7 mouse cellular contexts compared by ENCODE assay signal in the genomic region with DNA sequence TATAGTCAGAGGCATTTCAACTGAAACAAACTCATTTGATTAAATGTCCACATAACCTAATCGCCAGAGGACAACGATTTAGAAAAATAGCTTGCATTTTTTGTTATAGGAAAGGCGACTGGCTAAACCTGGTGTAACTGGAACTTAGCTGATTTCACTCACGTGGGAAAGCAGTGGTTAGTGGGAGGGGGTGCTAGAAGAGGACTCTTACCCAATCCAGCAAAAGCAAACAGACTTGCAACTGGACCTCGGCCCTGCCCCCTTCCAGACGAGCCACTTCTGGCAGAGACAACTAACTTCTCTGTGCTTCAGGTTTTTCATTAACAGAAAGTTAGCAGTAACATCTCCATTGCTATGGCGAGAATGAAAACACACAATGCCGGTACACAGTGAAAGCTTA. TPM values are rescaled to one million over a fixed set of nuclear protein-coding genes. Genes with fewer than 3 reads are reported as not detected.
DNase-seq lines count a peak whose midpoint lies in the region; ATAC-seq and TF ChIP-seq lines count a peak whose summit lies in the region.

No protein-coding gene starts in this region.

- H3K4me2 ChIP-seq in hindbrain, embryonic 14.5 days (replicated peaks), result peak overlapping the region; percentile 74
- peak overlapping the region; percentile 73 for H3K4me2 ChIP-seq in neural tube, embryonic 12.5 days (replicated peaks)

- peak overlapping the region; percentile 99 for H3K4me3 ChIP-seq in E14TG2a.4 (replicated peaks; ENCODE audit: low read length)
- peak overlapping the region; percentile 98 for H3K4me3 ChIP-seq in hindbrain, embryonic 14.5 days (replicated peaks; ENCODE audit: low read length)
- peak overlapping the region; percentile 95 for H3K4me3 ChIP-seq in liver, adult 2 months (ENCODE audit: insufficient read depth, low read depth, low read length)
- H3K4me3 ChIP-seq in neural tube, embryonic 12.5 days, result peak overlapping the region; percentile 93

- TF ChIP-seq CTCF in E14TG2a.4 (conservative IDR thresholded peaks at IDR 0.05; ENCODE audit: low read length) (no peak), Patski (IDR thresholded peaks at IDR 0.05) (no peak)
- no peak for TF ChIP-seq CTCF in liver, adult 2 months (IDR thresholded peaks at IDR 0.05; ENCODE audit: low read depth, low read length)

- peak overlapping the region; percentile 92 for H3K9ac ChIP-seq in hindbrain, embryonic 14.5 days
- no peak overlapping the region for H3K9ac ChIP-seq in liver, adult 2 months (ENCODE audit: low read depth, low read length)
- H3K9ac ChIP-seq in neural tube, embryonic 12.5 days, result peak overlapping the region; percentile 86

- H3K36me3 ChIP-seq in E14TG2a.4 (ENCODE audit: insufficient read depth, low read length), result peaks cover 53% of the 10 kb centered on the region
- H3K36me3 ChIP-seq in hindbrain, embryonic 14.5 days (replicated peaks; ENCODE audit: control insufficient read depth, insufficient read depth), result peaks cover 22% of the 10 kb centered on the region
- peaks cover 1% of the 10 kb centered on the region; the same call in 1 of the 2 replicates for H3K36me3 ChIP-seq in liver, adult 2 months (ENCODE audit: control insufficient read depth, insufficient read depth, low read length)
- H3K36me3 ChIP-seq in neural tube, embryonic 12.5 days, result peaks cover 18% of the 10 kb centered on the region

- H3K9me3 ChIP-seq in E14TG2a.4 (ENCODE audit: low read length), result no peaks in the 10 kb centered on the region
- H3K9me3 ChIP-seq in hindbrain, embryonic 14.5 days (ENCODE audit: control insufficient read depth, low read length), result no peaks in the 10 kb centered on the region
- H3K9me3 ChIP-seq in neural tube, embryonic 12.5 days, result no peaks in the 10 kb centered on the region

- CTCF ChIA-PET in Patski (lab: Charles Lee), result interaction anchor here (1.2 to 1.6 kb wide), 3 partner anchors 12 to 106 kb away, joined by 3 read pairs; no protein-coding TSS in a partner anchor

- in situ Hi-C loops in Patski (cut with MboI; ENCODE audit: low pct_unique_long_range_greater_than_20kb), result no loop called here

- ATAC-seq in Patski, result peak; percentile 6
- ATAC-seq in hindbrain, embryonic 14.5 days (ENCODE audit: low FRiP score), result no peak
- ATAC-seq in neural tube, embryonic 12.5 days (ENCODE audit: low FRiP score, low read depth), result no peak
- no peak for ATAC-seq in inflammation-experienced regulatory T-cells, adult 6 months

- no peak for TF ChIP-seq POLR2A in liver, adult 2 months (IDR thresholded peaks at IDR 0.05; ENCODE audit: extremely low read depth, insufficient read depth, low read length)

- H3K27me3 ChIP-seq in E14TG2a.4 (ENCODE audit: insufficient read depth, low read length) (0 out of 2 replicates have a peak, but pooled peaks cover 3% of the 10 kb centered on the region), Patski (no peaks in the 10 kb centered on the region)
- no peaks in the 10 kb centered on the region for H3K27me3 ChIP-seq in hindbrain, embryonic 14.5 days (ENCODE audit: control insufficient read depth, insufficient read depth, low read length)
- no peaks in the 10 kb centered on the region for H3K27me3 ChIP-seq in liver, adult 2 months (ENCODE audit: control insufficient read depth, insufficient read depth, low read length)
- no peaks in the 10 kb centered on the region for H3K27me3 ChIP-seq in neural tube, embryonic 12.5 days (replicated peaks)

- 44% methylated on average over 8 of the region's 8 CpGs for WGBS in hindbrain, embryonic 14.5 days
- 15% methylated on average over 8 of the region's 8 CpGs for WGBS in liver, adult 2 months
- 48% methylated on average over 8 of the region's 8 CpGs for WGBS in neural tube, embryonic 12.5 days

- H3K79me2 ChIP-seq in liver, adult 2 months (ENCODE audit: control insufficient read depth, insufficient read depth, low read length), result peaks cover 8% of the 10 kb centered on the region

- no peak for DNase-seq in Patski (ENCODE audit: low read depth, low spot score)
- DNase-seq in hindbrain, embryonic 14.5 days (ENCODE audit: low spot score), result no peak
- peak; percentile 98 for DNase-seq in liver, adult 2 months (ENCODE audit: extremely low read depth, low read depth, low spot score)
- DNase-seq in ovary, postnatal 10 days (ENCODE audit: low spot score), result no peak

- no peak overlapping the region for H3K27ac ChIP-seq in hindbrain, embryonic 14.5 days
- H3K27ac ChIP-seq in liver, adult 2 months (replicated peaks; ENCODE audit: insufficient read depth, low read depth, low read length), result peak overlapping the region; percentile 95
- no peak overlapping the region for H3K27ac ChIP-seq in neural tube, embryonic 12.5 days

- POLR2A ChIA-PET in Patski (lab: Charles Lee), result interaction anchor here (1.1 kb wide), 1 partner anchor 12 kb away, joined by 3 read pairs; no protein-coding TSS in a partner anchor

- H3K4me1 ChIP-seq in E14TG2a.4 (replicated peaks; ENCODE audit: low read depth, low read length), result peaks cover 62% of the 10 kb centered on the region
- peaks cover 27% of the 10 kb centered on the region for H3K4me1 ChIP-seq in hindbrain, embryonic 14.5 days (replicated peaks; ENCODE audit: control insufficient read depth, insufficient read depth, low read length)
- H3K4me1 ChIP-seq in liver, adult 2 months (ENCODE audit: control insufficient read depth, insufficient read depth, low read length), result peaks cover 13% of the 10 kb centered on the region
- H3K4me1 ChIP-seq in neural tube, embryonic 12.5 days, result peaks cover 25% of the 10 kb centered on the region

RNA-seq across cellular contexts. Expression of gene Emc6, which starts 1.2 kb away (rescaled TPM):
- polyA plus RNA-seq in Patski (2021), result 79.4 TPM
- 148 and 152 TPM in 2 replicates for polyA plus RNA-seq in hindbrain, embryonic 14.5 days (2014; fragmentation: Nextera tagmentation; extraction: Ambion mirVana)
- 80.9 and 90.9 TPM in 2 replicates for total RNA-seq in liver, adult 2 months (2014; rRNA removed)
- 63.8 and 74.6 TPM in 2 replicates for polyA plus RNA-seq in liver, adult 2 months (2012; rRNA removed)
- polyA plus RNA-seq in neural tube, embryonic 12.5 days (2016; fragmentation: Nextera tagmentation; extraction: Ambion mirVana), result 122 and 129 TPM in 2 replicates
- 10 to 100 TPM; 43.7 to 57.0 (median 49.4) TPM for polyA plus RNA-seq in inflammation-experienced regulatory T-cells, adult 6 months (2017; shearing (Covaris generic))

RNA-seq across cellular contexts. Expression of gene Tax1bp3, which starts 1.3 kb away (rescaled TPM):
- 157 TPM for polyA plus RNA-seq in Patski (2021)
- polyA plus RNA-seq in hindbrain, embryonic 14.5 days (2014; fragmentation: Nextera tagmentation; extraction: Ambion mirVana), result 121 and 132 TPM in 2 replicates
- 11.5 and 13.2 TPM in 2 replicates for total RNA-seq in liver, adult 2 months (2014; rRNA removed)
- polyA plus RNA-seq in liver, adult 2 months (2012; rRNA removed), result 16.6 and 19.4 TPM in 2 replicates
- polyA plus RNA-seq in neural tube, embryonic 12.5 days (2016; fragmentation: Nextera tagmentation; extraction: Ambion mirVana), result 198 and 205 TPM in 2 replicates
- polyA plus RNA-seq in inflammation-experienced regulatory T-cells, adult 6 months (2017; shearing (Covaris generic)), result 10 to 100 TPM; 20.9 to 43.7 (median 25.2) TPM

RNA-seq across cellular contexts. Expression of gene P2rx5, which starts 15.4 kb away (rescaled TPM):
- polyA plus RNA-seq in Patski (2021), result 6.0 TPM
- polyA plus RNA-seq in hindbrain, embryonic 14.5 days (2014; fragmentation: Nextera tagmentation; extraction: Ambion mirVana), result 0.33 and 1.0 TPM in 2 replicates
- 0.09 TPM in 1 of 2 replicates, not detected in the other for total RNA-seq in liver, adult 2 months (2014; rRNA removed)
- polyA plus RNA-seq in liver, adult 2 months (2012; rRNA removed), result 0.06 TPM in 1 of 2 replicates, not detected in the other
- polyA plus RNA-seq in neural tube, embryonic 12.5 days (2016; fragmentation: Nextera tagmentation; extraction: Ambion mirVana), result 0.22 and 0.30 TPM in 2 replicates
- polyA plus RNA-seq in inflammation-experienced regulatory T-cells, adult 6 months (2017; shearing (Covaris generic)), result under 1 TPM in 2 of 3 experiments, not detected in 1; 0.23 to 0.24 TPM

RNA-seq across cellular contexts. Expression of gene Ctns, which starts 23.2 kb away (rescaled TPM):
- polyA plus RNA-seq in Patski (2021), result 33.0 TPM
- polyA plus RNA-seq in hindbrain, embryonic 14.5 days (2014; fragmentation: Nextera tagmentation; extraction: Ambion mirVana), result 17.6 and 17.7 TPM in 2 replicates
- total RNA-seq in liver, adult 2 months (2014; rRNA removed), result 11.5 and 15.6 TPM in 2 replicates
- 13.1 and 16.6 TPM in 2 replicates for polyA plus RNA-seq in liver, adult 2 months (2012; rRNA removed)
- 21.5 and 26.1 TPM in 2 replicates for polyA plus RNA-seq in neural tube, embryonic 12.5 days (2016; fragmentation: Nextera tagmentation; extraction: Ambion mirVana)
- 10 to 100 TPM in 2 of 3 experiments, 1 to 10 TPM in 1; 7.4 to 11.4 (median 11.3) TPM for polyA plus RNA-seq in inflammation-experienced regulatory T-cells, adult 6 months (2017; shearing (Covaris generic))

RNA-seq across cellular contexts. Expression of gene Shpk, which starts 23.6 kb away (rescaled TPM):
- polyA plus RNA-seq in Patski (2021), result 5.6 TPM
- 1.6 and 2.5 TPM in 2 replicates for polyA plus RNA-seq in hindbrain, embryonic 14.5 days (2014; fragmentation: Nextera tagmentation; extraction: Ambion mirVana)
- total RNA-seq in liver, adult 2 months (2014; rRNA removed), result 38.3 and 38.6 TPM in 2 replicates
- polyA plus RNA-seq in liver, adult 2 months (2012; rRNA removed), result 43.5 and 44.5 TPM in 2 replicates
- polyA plus RNA-seq in neural tube, embryonic 12.5 days (2016; fragmentation: Nextera tagmentation; extraction: Ambion mirVana), result 1.9 and 2.3 TPM in 2 replicates
- polyA plus RNA-seq in inflammation-experienced regulatory T-cells, adult 6 months (2017; shearing (Covaris generic)), result 1 to 10 TPM; 1.7 to 3.3 (median 2.7) TPM
